Mouse (Mus musculus): ENCODE data around the gene Slc35c2.

- TF ChIP-seq CTCF (IDR thresholded peaks at IDR 0.05; ENCODE audit: borderline replicate concordance, insufficient read depth, low read depth, low read length) (peak; percentile 79), POLR2A (IDR thresholded peaks at IDR 0.05; ENCODE audit: borderline replicate concordance, insufficient read depth, low read length) (no peak)
Observed at GRCm38 (mm10) chr2:165337191-165337590, 49.5 kb upstream of the Slc35c2 start.

All from cerebellum, adult 2 months (tissue).